Mouse (Mus musculus): ENCODE measurements at regions not wholly inside any gene's neighbourhood (a gene's known extent, or its start where the extent isn't known, plus 50 kb on each side); places are given as distances from the start of the nearest gene placed in this dataset.

- ATAC-seq (ENCODE audit: insufficient read depth, low FRiP score): no peak
- Histone ChIP-seq H3K27ac (ENCODE audit: low read length) (no peak overlapping the region), H3K4me2 (ENCODE audit: low read depth, low read length) (no peak overlapping the region), H3K9me3 (replicated peaks; ENCODE audit: control insufficient read depth, low read length) (no peaks in the 10 kb centered on the region), H3K4me1 (ENCODE audit: control insufficient read depth, insufficient read depth, low read length) (peaks cover under 1% of the 10 kb centered on the region; the same call in 1 of the 2 replicates), H3K9ac (ENCODE audit: low read length) (no peak overlapping the region), H3K4me3 (replicated peaks; ENCODE audit: low read length) (no peak overlapping the region), H3K27me3 (ENCODE audit: control insufficient read depth, insufficient read depth, low read length) (no peaks in the 10 kb centered on the region), H3K36me3 (ENCODE audit: control insufficient read depth, insufficient read depth, low read length) (no peaks in the 10 kb centered on the region)
- WGBS: 93% methylated on average over 5 of the region's 5 CpGs
Measured at GRCm38 (mm10) chr4:142411792-142412191, 172.6 kb upstream of the Kazn start.

GRCm38 (mm10) chr4:142410596-142411573 lies 171.7 kb upstream of the Kazn start:
- no peaks in the 10 kb centered on the region for H3K9me3 ChIP-seq (replicated peaks; ENCODE audit: control insufficient read depth, low read length)

GRCm38 (mm10) chr4:142397858-142398257 lies 158.7 kb upstream of the Kazn start:
- WGBS: 75% methylated on average over 7 of the region's 7 CpGs
- no peaks in the 10 kb centered on the region for H3K9me3 ChIP-seq (replicated peaks; ENCODE audit: control insufficient read depth, low read length)
- no peak for ATAC-seq (ENCODE audit: insufficient read depth, low FRiP score)
- no peak overlapping the region for H3K27ac ChIP-seq (ENCODE audit: low read length)
- H3K36me3 ChIP-seq (ENCODE audit: control insufficient read depth, insufficient read depth, low read length): no peaks in the 10 kb centered on the region
- H3K9ac ChIP-seq (ENCODE audit: low read length): no peak overlapping the region
- no peak overlapping the region for H3K4me3 ChIP-seq (replicated peaks; ENCODE audit: low read length)
- no peak overlapping the region for H3K4me2 ChIP-seq (ENCODE audit: low read depth, low read length)
- no peaks in the 10 kb centered on the region for H3K27me3 ChIP-seq (ENCODE audit: control insufficient read depth, insufficient read depth, low read length)
- no peaks in the 10 kb centered on the region for H3K4me1 ChIP-seq (ENCODE audit: control insufficient read depth, insufficient read depth, low read length)

More at GRCm38 (mm10) chr4:142410596-142411573, 171.7 kb upstream of the Kazn start:
- H3K4me1 ChIP-seq (ENCODE audit: control insufficient read depth, insufficient read depth, low read length): no peaks in the 10 kb centered on the region
- H3K27ac ChIP-seq (ENCODE audit: low read length): no peak overlapping the region
- H3K9ac ChIP-seq (ENCODE audit: low read length): no peak overlapping the region
- H3K4me3 ChIP-seq (replicated peaks; ENCODE audit: low read length): no peak overlapping the region
- WGBS: 65% methylated on average over 26 of the region's 26 CpGs
- H3K4me2 ChIP-seq (ENCODE audit: low read depth, low read length): no peak overlapping the region
- no peak for ATAC-seq (ENCODE audit: insufficient read depth, low FRiP score)
- H3K27me3 ChIP-seq (ENCODE audit: control insufficient read depth, insufficient read depth, low read length): no peaks in the 10 kb centered on the region
- no peaks in the 10 kb centered on the region for H3K36me3 ChIP-seq (ENCODE audit: control insufficient read depth, insufficient read depth, low read length)

GRCm38 (mm10) chr4:142392924-142393323 lies 153.7 kb upstream of the Kazn start:
- 41% methylated on average over 2 of the region's 2 CpGs for WGBS
- H3K4me1 ChIP-seq (ENCODE audit: control insufficient read depth, insufficient read depth, low read length): no peaks in the 10 kb centered on the region
- H3K4me2 ChIP-seq (ENCODE audit: low read depth, low read length): no peak overlapping the region
- no peaks in the 10 kb centered on the region for H3K9me3 ChIP-seq (replicated peaks; ENCODE audit: control insufficient read depth, low read length)
- no peak overlapping the region for H3K9ac ChIP-seq (ENCODE audit: low read length)
- no peak overlapping the region for H3K27ac ChIP-seq (ENCODE audit: low read length)
- no peak overlapping the region for H3K4me3 ChIP-seq (replicated peaks; ENCODE audit: low read length)
- H3K36me3 ChIP-seq (ENCODE audit: control insufficient read depth, insufficient read depth, low read length): no peaks in the 10 kb centered on the region
- no peak for ATAC-seq (ENCODE audit: insufficient read depth, low FRiP score)
- no peaks in the 10 kb centered on the region for H3K27me3 ChIP-seq (ENCODE audit: control insufficient read depth, insufficient read depth, low read length)

- Histone ChIP-seq H3K9ac (ENCODE audit: low read length) (no peak overlapping the region), H3K4me1 (ENCODE audit: control insufficient read depth, insufficient read depth, low read length) (no peaks in the 10 kb centered on the region), H3K36me3 (ENCODE audit: control insufficient read depth, insufficient read depth, low read length) (no peaks in the 10 kb centered on the region), H3K4me3 (replicated peaks; ENCODE audit: low read length) (no peak overlapping the region), H3K27me3 (ENCODE audit: control insufficient read depth, insufficient read depth, low read length) (no peaks in the 10 kb centered on the region), H3K9me3 (replicated peaks; ENCODE audit: control insufficient read depth, low read length) (no peaks in the 10 kb centered on the region), H3K4me2 (ENCODE audit: low read depth, low read length) (no peak overlapping the region), H3K27ac (ENCODE audit: low read length) (no peak overlapping the region)
- no peak for ATAC-seq (ENCODE audit: insufficient read depth, low FRiP score)
- WGBS: 89% methylated on average over 21 of the region's 21 CpGs
Measured at GRCm38 (mm10) chr4:142390531-142391195, 151.5 kb upstream of the Kazn start.

- Histone ChIP-seq H3K9ac (ENCODE audit: low read length) (no peak overlapping the region), H3K4me2 (ENCODE audit: low read depth, low read length) (no peak overlapping the region), H3K4me3 (replicated peaks; ENCODE audit: low read length) (no peak overlapping the region), H3K27ac (ENCODE audit: low read length) (no peak overlapping the region), H3K36me3 (ENCODE audit: control insufficient read depth, insufficient read depth, low read length) (no peaks in the 10 kb centered on the region), H3K27me3 (ENCODE audit: control insufficient read depth, insufficient read depth, low read length) (no peaks in the 10 kb centered on the region), H3K9me3 (replicated peaks; ENCODE audit: control insufficient read depth, low read length) (no peaks in the 10 kb centered on the region), H3K4me1 (ENCODE audit: control insufficient read depth, insufficient read depth, low read length) (no peaks in the 10 kb centered on the region)
- ATAC-seq (ENCODE audit: insufficient read depth, low FRiP score): no peak
- 74% methylated on average over 6 of the region's 6 CpGs for WGBS
Measured at GRCm38 (mm10) chr4:142388476-142388875, 149.3 kb upstream of the Kazn start.

- Histone ChIP-seq H3K27ac (ENCODE audit: low read length) (no peak overlapping the region), H3K27me3 (ENCODE audit: control insufficient read depth, insufficient read depth, low read length) (no peaks in the 10 kb centered on the region), H3K36me3 (ENCODE audit: control insufficient read depth, insufficient read depth, low read length) (no peaks in the 10 kb centered on the region), H3K4me2 (ENCODE audit: low read depth, low read length) (no peak overlapping the region), H3K9ac (ENCODE audit: low read length) (no peak overlapping the region), H3K4me3 (replicated peaks; ENCODE audit: low read length) (no peak overlapping the region), H3K4me1 (ENCODE audit: control insufficient read depth, insufficient read depth, low read length) (no peaks in the 10 kb centered on the region), H3K9me3 (replicated peaks; ENCODE audit: control insufficient read depth, low read length) (no peaks in the 10 kb centered on the region)
- no peak for ATAC-seq (ENCODE audit: insufficient read depth, low FRiP score)
- 78% methylated on average over 7 of the region's 7 CpGs for WGBS
Measured at GRCm38 (mm10) chr4:142381168-142381567, 142.0 kb upstream of the Kazn start.

- H3K27ac ChIP-seq (ENCODE audit: low read length): no peak overlapping the region
- 41% methylated on average over 9 of the region's 9 CpGs for WGBS
- no peaks in the 10 kb centered on the region for H3K36me3 ChIP-seq (ENCODE audit: control insufficient read depth, insufficient read depth, low read length)
- H3K4me2 ChIP-seq (ENCODE audit: low read depth, low read length): no peak overlapping the region
- ATAC-seq (ENCODE audit: insufficient read depth, low FRiP score): no peak
- H3K27me3 ChIP-seq (ENCODE audit: control insufficient read depth, insufficient read depth, low read length): no peaks in the 10 kb centered on the region
- H3K9ac ChIP-seq (ENCODE audit: low read length): no peak overlapping the region
- no peak overlapping the region for H3K4me3 ChIP-seq (replicated peaks; ENCODE audit: low read length)
- no peaks in the 10 kb centered on the region for H3K9me3 ChIP-seq (replicated peaks; ENCODE audit: control insufficient read depth, low read length)
- no peaks in the 10 kb centered on the region for H3K4me1 ChIP-seq (ENCODE audit: control insufficient read depth, insufficient read depth, low read length)
Measured at GRCm38 (mm10) chr4:142378452-142378851, 139.3 kb upstream of the Kazn start.

GRCm38 (mm10) chr4:142367774-142368173 lies 128.6 kb upstream of the Kazn start:
- H3K4me2 ChIP-seq (ENCODE audit: low read depth, low read length): no peak overlapping the region
- no peak overlapping the region for H3K27ac ChIP-seq (ENCODE audit: low read length)
- no peak for ATAC-seq (ENCODE audit: insufficient read depth, low FRiP score)
- H3K9me3 ChIP-seq (replicated peaks; ENCODE audit: control insufficient read depth, low read length): no peaks in the 10 kb centered on the region
- no peak overlapping the region for H3K9ac ChIP-seq (ENCODE audit: low read length)
- 48% methylated on average over 3 of the region's 3 CpGs for WGBS
- no peaks in the 10 kb centered on the region for H3K4me1 ChIP-seq (ENCODE audit: control insufficient read depth, insufficient read depth, low read length)
- no peaks in the 10 kb centered on the region for H3K27me3 ChIP-seq (ENCODE audit: control insufficient read depth, insufficient read depth, low read length)
- no peak overlapping the region for H3K4me3 ChIP-seq (replicated peaks; ENCODE audit: low read length)
- H3K36me3 ChIP-seq (ENCODE audit: control insufficient read depth, insufficient read depth, low read length): no peaks in the 10 kb centered on the region

Data from stomach, embryonic 16.5 days (tissue).